Mouse (Mus musculus): ENCODE results near the gene Rnaseh2a. TPM values are rescaled to one million over a fixed set of nuclear protein-coding genes. Genes with fewer than 3 reads are reported as not detected.

The Rnaseh2a gene
- polyA plus RNA-seq, 1 experiment, result 88.1 TPM

DNA sequence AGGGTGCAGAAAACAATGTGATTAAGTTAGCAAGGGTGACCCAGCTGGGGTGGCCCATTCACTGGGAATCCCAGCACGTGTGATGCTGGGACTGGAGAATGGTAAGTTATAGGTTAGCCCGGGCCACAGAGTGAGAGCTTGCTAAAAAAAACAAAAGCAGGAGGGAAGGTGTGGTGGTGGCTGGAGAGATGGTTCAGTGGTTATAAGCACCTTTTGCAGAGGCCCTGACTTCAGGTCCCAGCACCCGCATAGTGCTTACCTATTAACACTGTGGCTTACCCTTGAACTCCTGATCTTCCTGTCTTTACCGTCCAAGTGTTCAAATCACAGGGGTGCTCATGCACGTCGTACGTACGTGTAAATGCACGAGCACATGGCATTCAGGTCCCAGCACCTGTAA lies 62.5 kb downstream of the Rnaseh2a start:
- Histone ChIP-seq H3K27ac (ENCODE audit: insufficient read depth, low read length) (no peak overlapping the region), H3K36me3 (ENCODE audit: control insufficient read depth, insufficient read depth, low read length, poor library complexity, severe bottlenecking) (peaks cover 8% of the 10 kb centered on the region; the same call in 1 of the 2 replicates), H3K9me3 (replicated peaks; ENCODE audit: control insufficient read depth, insufficient read depth, low read length, poor library complexity, severe bottlenecking) (no peaks in the 10 kb centered on the region), H3K4me1 (ENCODE audit: control insufficient read depth, insufficient read depth, low read length) (peaks cover 8% of the 10 kb centered on the region), H3K27me3 (ENCODE audit: control insufficient read depth, insufficient read depth, low read length, poor library complexity, severe bottlenecking) (no peaks in the 10 kb centered on the region), H3K9ac (ENCODE audit: low read depth, poor library complexity, severe bottlenecking) (no peak overlapping the region), H3K4me3 (ENCODE audit: low read depth, low read length) (no peak overlapping the region)
- TF ChIP-seq CTCF (IDR thresholded peaks at IDR 0.05; ENCODE audit: low read depth, low read length), result no peak
- no peak for TF ChIP-seq EP300 (IDR thresholded peaks at IDR 0.05; ENCODE audit: insufficient read depth, low read depth, low read length)
- TF ChIP-seq POLR2A (IDR thresholded peaks at IDR 0.05; ENCODE audit: insufficient read depth, low read length), result no peak

Other genes starting within 250 kb of the Rnaseh2a start
- not detected in 2 replicates for gene G430095P16Rik, start 246.8 kb downstream of the Rnaseh2a start, polyA plus RNA-seq (2011; ENCODE audit: insufficient read depth, insufficient read length, low read depth, missing spikeins)
- 1.2 and 1.8 TPM in 2 replicates for gene Nfix, start 169.4 kb downstream of the Rnaseh2a start, polyA plus RNA-seq (2011; ENCODE audit: insufficient read depth, insufficient read length, low read depth, missing spikeins)
- 2.5 and 3.1 TPM in 2 replicates for gene Dand5, start 146.9 kb downstream of the Rnaseh2a start, polyA plus RNA-seq (2011; ENCODE audit: insufficient read depth, insufficient read length, low read depth, missing spikeins)
- gene Gadd45gip1, start 138.2 kb downstream of the Rnaseh2a start, polyA plus RNA-seq (2011; ENCODE audit: insufficient read depth, insufficient read length, low read depth, missing spikeins), result 19.5 and 20.5 TPM in 2 replicates
- gene Rad23a, start 129.1 kb downstream of the Rnaseh2a start, polyA plus RNA-seq (2011; ENCODE audit: insufficient read depth, insufficient read length, low read depth, missing spikeins), result 68.0 and 76.1 TPM in 2 replicates
- gene Calr, start 122.8 kb downstream of the Rnaseh2a start, polyA plus RNA-seq (2011; ENCODE audit: insufficient read depth, insufficient read length, low read depth, missing spikeins), result 507 and 546 TPM in 2 replicates
- 50.8 and 52.6 TPM in 2 replicates for gene Farsa, start 112.8 kb downstream of the Rnaseh2a start, polyA plus RNA-seq (2011; ENCODE audit: insufficient read depth, insufficient read length, low read depth, missing spikeins)
- 93.8 and 97.1 TPM in 2 replicates for gene Syce2, start 97.7 kb downstream of the Rnaseh2a start, polyA plus RNA-seq (2011; ENCODE audit: insufficient read depth, insufficient read length, low read depth, missing spikeins)
- gene Gcdh, start 75.8 kb downstream of the Rnaseh2a start, polyA plus RNA-seq (2011; ENCODE audit: insufficient read depth, insufficient read length, low read depth, missing spikeins), result 72.5 and 78.5 TPM in 2 replicates
- not detected in 2 replicates for gene Klf1, start 67.8 kb downstream of the Rnaseh2a start, polyA plus RNA-seq (2011; ENCODE audit: insufficient read depth, insufficient read length, low read depth, missing spikeins)
- 27.5 and 30.9 TPM in 2 replicates for gene Dnase2a, start 61.2 kb downstream of the Rnaseh2a start, polyA plus RNA-seq (2011; ENCODE audit: insufficient read depth, insufficient read length, low read depth, missing spikeins)
- 0.73 and 1.5 TPM in 2 replicates for gene Mast1, start 32.4 kb downstream of the Rnaseh2a start, polyA plus RNA-seq (2011; ENCODE audit: insufficient read depth, insufficient read length, low read depth, missing spikeins)
- 0.38 TPM in 1 of 2 replicates, not detected in the other for gene Rtbdn, start 22.8 kb downstream of the Rnaseh2a start, polyA plus RNA-seq (2011; ENCODE audit: insufficient read depth, insufficient read length, low read depth, missing spikeins)
- gene Gm49661, start 334 bp downstream of the Rnaseh2a start, polyA plus RNA-seq (2011; ENCODE audit: insufficient read depth, insufficient read length, low read depth, missing spikeins), result 4.9 TPM in 1 of 2 replicates, not detected in the other
- 226 and 237 TPM in 2 replicates for gene Prdx2, start 180 bp downstream of the Rnaseh2a start, polyA plus RNA-seq (2011; ENCODE audit: insufficient read depth, insufficient read length, low read depth, missing spikeins)
- gene Junb, start 9.0 kb upstream of the Rnaseh2a start, polyA plus RNA-seq (2011; ENCODE audit: insufficient read depth, insufficient read length, low read depth, missing spikeins), result 19.0 and 20.4 TPM in 2 replicates
- gene Hook2, start 20.8 kb upstream of the Rnaseh2a start, polyA plus RNA-seq (2011; ENCODE audit: insufficient read depth, insufficient read length, low read depth, missing spikeins), result 41.5 and 41.8 TPM in 2 replicates
- 0.70 and 1.2 TPM in 2 replicates for gene Best2, start 44.8 kb upstream of the Rnaseh2a start, polyA plus RNA-seq (2011; ENCODE audit: insufficient read depth, insufficient read length, low read depth, missing spikeins)
- gene Asna1, start 55.5 kb upstream of the Rnaseh2a start, polyA plus RNA-seq (2011; ENCODE audit: insufficient read depth, insufficient read length, low read depth, missing spikeins), result 170 and 171 TPM in 2 replicates
- 82.4 and 96.1 TPM in 2 replicates for gene Trir, start 57.1 kb upstream of the Rnaseh2a start, polyA plus RNA-seq (2011; ENCODE audit: insufficient read depth, insufficient read length, low read depth, missing spikeins)
- gene Tnpo2, start 67.1 kb upstream of the Rnaseh2a start, polyA plus RNA-seq (2011; ENCODE audit: insufficient read depth, insufficient read length, low read depth, missing spikeins), result 193 and 195 TPM in 2 replicates
- gene Fbxw9, start 90.3 kb upstream of the Rnaseh2a start, polyA plus RNA-seq (2011; ENCODE audit: insufficient read depth, insufficient read length, low read depth, missing spikeins), result 25.1 and 26.3 TPM in 2 replicates
- gene Gm5741, start 98.2 kb upstream of the Rnaseh2a start, polyA plus RNA-seq (2011; ENCODE audit: insufficient read depth, insufficient read length, low read depth, missing spikeins), result not detected in 2 replicates
- 43.3 and 47.0 TPM in 2 replicates for gene Dhps, start 102.0 kb upstream of the Rnaseh2a start, polyA plus RNA-seq (2011; ENCODE audit: insufficient read depth, insufficient read length, low read depth, missing spikeins)
- 82.5 and 105 TPM in 2 replicates for gene Wdr83os, start 111.0 kb upstream of the Rnaseh2a start, polyA plus RNA-seq (2011; ENCODE audit: insufficient read depth, insufficient read length, low read depth, missing spikeins)
- gene Wdr83, start 111.5 kb upstream of the Rnaseh2a start, polyA plus RNA-seq (2011; ENCODE audit: insufficient read depth, insufficient read length, low read depth, missing spikeins), result 16.5 and 16.8 TPM in 2 replicates
- 36.0 and 42.2 TPM in 2 replicates for gene Man2b1, start 113.5 kb upstream of the Rnaseh2a start, polyA plus RNA-seq (2011; ENCODE audit: insufficient read depth, insufficient read length, low read depth, missing spikeins)
- 2.0 and 2.2 TPM in 2 replicates for gene Zfp791, start 153.3 kb upstream of the Rnaseh2a start, polyA plus RNA-seq (2011; ENCODE audit: insufficient read depth, insufficient read length, low read depth, missing spikeins)
- 1.3 and 1.5 TPM in 2 replicates for gene Cks1brt, start 182.2 kb upstream of the Rnaseh2a start, polyA plus RNA-seq (2011; ENCODE audit: insufficient read depth, insufficient read length, low read depth, missing spikeins)

Measured in ES-Bruce4 (cell line).